Mouse (Mus musculus) small intestine, adult 2 months (tissue): ENCODE data around the gene Ube2i.

Experiments used
- CTCF ChIP-seq: fragments of 200-500 bp; IDR thresholded peaks from 2 replicates; pipeline ENCODE4 v1.5.1; 2012; ENCODE audit warnings: low read depth, mild to moderate bottlenecking, control low read depth, inconsistent platforms, low read length, moderate library complexity, mixed read lengths; ENCODE audit not compliant: insufficient replicate concordance, insufficient read length; ENCODE audit errors: extremely low read depth
- POLR2A ChIP-seq: fragments of 200-500 bp; IDR thresholded peaks from 2 replicates; pipeline ENCODE4 v1.6.1; 2012; ENCODE audit warnings: low read depth, mild to moderate bottlenecking, control low read depth, inconsistent platforms, low read length, moderate library complexity

DNA sequence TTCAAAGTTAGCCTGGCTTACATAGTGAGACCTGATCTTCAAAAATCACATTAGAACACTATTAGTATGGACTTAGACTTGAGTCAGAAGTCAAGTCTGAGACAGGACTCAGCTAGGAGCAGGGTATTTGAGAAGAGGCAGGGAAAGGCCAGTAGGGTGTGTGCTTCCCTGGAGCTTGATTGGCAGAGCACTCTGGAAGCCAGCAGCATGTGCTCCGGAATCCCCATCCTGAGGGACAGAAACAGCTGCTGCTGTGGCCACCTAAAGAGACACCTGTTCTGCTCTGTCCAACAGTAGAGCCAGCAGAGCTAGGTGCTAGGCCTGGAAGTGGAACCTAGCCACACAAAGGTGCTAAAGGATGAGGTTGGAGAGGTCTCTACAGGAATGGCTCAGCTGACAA, 19.7 kb upstream of the Ube2i start:
- no peak for TF ChIP-seq CTCF
- no peak for TF ChIP-seq POLR2A
